Mouse (Mus musculus) erythroblast, embryonic 14.5 days (primary cell): Measurements from ENCODE around the gene Txlna.

Source experiments
- GATA1 ChIP-seq: IDR thresholded peaks from 2 replicates; pipeline ENCODE4 v1.6.1; 2012; ENCODE audit warnings: low read length, inconsistent platforms, mixed read lengths
- TAL1 ChIP-seq: IDR thresholded peaks from 3 replicates; pipeline ENCODE4 v1.6.1; 2012; ENCODE audit warnings: low read length, inconsistent platforms, mixed read lengths

DNA sequence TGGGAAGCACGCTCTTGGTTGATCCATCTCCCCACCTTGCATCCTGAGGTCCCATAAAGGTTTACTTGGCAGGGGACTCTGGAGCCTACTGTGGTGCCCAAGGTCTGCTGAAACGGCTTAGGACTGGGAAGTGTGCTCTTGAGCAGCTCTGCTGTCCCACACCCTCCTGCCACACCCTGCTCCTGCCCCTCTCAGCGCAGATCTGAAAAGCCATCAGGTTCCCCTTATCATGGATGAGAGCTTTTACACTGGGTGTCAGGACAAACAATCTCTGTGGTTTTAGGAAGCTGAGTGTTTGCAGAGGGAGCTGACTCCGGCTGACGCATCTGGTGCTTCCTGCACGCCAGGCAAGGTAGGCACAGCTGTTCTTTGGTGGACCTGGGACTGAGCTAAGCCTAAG lies 7.0 kb downstream of the Txlna start:
- TF ChIP-seq GATA1 (no peak), TAL1 (no peak)
